Mouse (Mus musculus) testis, adult 2 months (tissue): Measurements from ENCODE around the gene Coro1b. TPM values are rescaled to one million over a fixed set of nuclear protein-coding genes. Genes with fewer than 3 reads are reported as not detected.

Source experiments
- H3K27ac ChIP-seq: fragments of 200-500 bp; 2 replicates; pipeline ENCODE4 v1.5.1; 2012; ENCODE audit warnings: low read depth, low read length; ENCODE audit not compliant: control insufficient read depth, insufficient read depth
- H3K27me3 ChIP-seq: fragments of 200-500 bp; 2 replicates; pipeline ENCODE4 v1.6.1; 2012; ENCODE audit warnings: mild to moderate bottlenecking, low read length, moderate library complexity; ENCODE audit not compliant: control insufficient read depth, insufficient read depth
- H3K36me3 ChIP-seq: fragments of 200-500 bp; 2 replicates; pipeline ENCODE4 v1.6.1; 2012; ENCODE audit warnings: mild to moderate bottlenecking, low read length; ENCODE audit not compliant: control insufficient read depth, insufficient read depth
- H3K4me1 ChIP-seq: fragments of 200-500 bp; 2 replicates; pipeline ENCODE4 v1.6.1; 2012; ENCODE audit warnings: low read length; ENCODE audit not compliant: control insufficient read depth, insufficient read depth
- H3K4me3 ChIP-seq: fragments of 200-500 bp; 2 replicates; pipeline ENCODE4 v1.5.1; 2012; ENCODE audit warnings: low read depth, mild to moderate bottlenecking, low read length, moderate library complexity, mixed read lengths; ENCODE audit not compliant: control insufficient read depth
- CTCF ChIP-seq: fragments of 200-500 bp; IDR thresholded peaks from 2 replicates; pipeline ENCODE4 v1.5.1; 2012; ENCODE audit warnings: low read depth, mild to moderate bottlenecking, inconsistent platforms, low read length, moderate library complexity; ENCODE audit not compliant: control insufficient read depth, insufficient read depth, insufficient replicate concordance
- POLR2A ChIP-seq: fragments of 200-500 bp; IDR thresholded peaks from 2 replicates; pipeline ENCODE4 v1.6.1; 2012; ENCODE audit warnings: low read depth, mild to moderate bottlenecking, inconsistent platforms, low read length, moderate library complexity; ENCODE audit not compliant: control insufficient read depth
- polyA plus RNA-seq: library from polyadenylated mRNA; depleted of rRNA; stranded (reverse); fragments of >200 nt; gene quantifications from 2 replicates; pipeline ENCODE4 v1.2.3, GENCODE M21; 2012

Gene Coro1b
- polyA plus RNA-seq, 1 experiment, result 87.3 TPM

- H3K27me3 ChIP-seq, result no peaks in the 10 kb centered on the region
- no peak overlapping the region for H3K27ac ChIP-seq
- H3K36me3 ChIP-seq, result no peaks in the 10 kb centered on the region
- no peak for TF ChIP-seq POLR2A
- no peak for TF ChIP-seq CTCF
- no peak overlapping the region for H3K4me3 ChIP-seq
- peaks cover 3% of the 10 kb centered on the region; the same call in 1 of the 2 replicates for H3K4me1 ChIP-seq
Observed at GRCm38 (mm10) chr19:4154437-4155222, 6.2 kb downstream of the Coro1b start.

GRCm38 (mm10) chr19:4155223-4156072 lies 7.0 kb downstream of the Coro1b start:
- Histone ChIP-seq H3K4me3 (no peak overlapping the region), H3K36me3 (no peaks in the 10 kb centered on the region), H3K27me3 (no peaks in the 10 kb centered on the region), H3K27ac (no peak overlapping the region), H3K4me1 (no peaks in the 10 kb centered on the region)
- no peak for TF ChIP-seq CTCF
- TF ChIP-seq POLR2A, result no peak

- no peak overlapping the region for H3K4me3 ChIP-seq
- H3K27me3 ChIP-seq, result no peaks in the 10 kb centered on the region
- no peak overlapping the region for H3K27ac ChIP-seq
- TF ChIP-seq POLR2A (no peak), CTCF (no peak)
- H3K36me3 ChIP-seq, result no peaks in the 10 kb centered on the region
- H3K4me1 ChIP-seq, result no peaks in the 10 kb centered on the region
Observed at GRCm38 (mm10) chr19:4156073-4156579, 7.7 kb downstream of the Coro1b start.

GRCm38 (mm10) chr19:4156771-4157170 lies 8.4 kb downstream of the Coro1b start:
- no peaks in the 10 kb centered on the region for H3K4me1 ChIP-seq
- no peaks in the 10 kb centered on the region for H3K27me3 ChIP-seq
- H3K4me3 ChIP-seq, result no peak overlapping the region
- no peak for TF ChIP-seq CTCF
- no peak for TF ChIP-seq POLR2A
- H3K27ac ChIP-seq, result no peak overlapping the region
- no peaks in the 10 kb centered on the region for H3K36me3 ChIP-seq

GRCm38 (mm10) chr19:4159049-4159448 lies 10.6 kb downstream of the Coro1b start:
- no peaks in the 10 kb centered on the region for H3K36me3 ChIP-seq
- no peak overlapping the region for H3K4me3 ChIP-seq
- H3K27ac ChIP-seq, result no peak overlapping the region
- peaks cover 8% of the 10 kb centered on the region for H3K4me1 ChIP-seq
- TF ChIP-seq CTCF (no peak), POLR2A (no peak)
- H3K27me3 ChIP-seq, result no peaks in the 10 kb centered on the region

GRCm38 (mm10) chr19:4162646-4163542 lies 14.5 kb downstream of the Coro1b start, which contains the start of gene Rps6kb2:
TSS of gene Rps6kb2 (minus strand) at chr19:4163354.
- Histone ChIP-seq H3K27ac (peak within 1 kb of the TSS; percentile 33), H3K36me3 (no peaks in the 10 kb centered on the region), H3K4me3 (peak within 1 kb of the TSS; percentile 93), H3K4me1 (peaks cover 8% of the 10 kb centered on the region), H3K27me3 (no peaks in the 10 kb centered on the region)
- 0 out of 2 replicates have a peak, but pooled peaks have one; percentile 6 for TF ChIP-seq CTCF
- peak; percentile 63 for TF ChIP-seq POLR2A

GRCm38 (mm10) chr19:4163543-4163887 lies 15.1 kb downstream of the Coro1b start:
- Histone ChIP-seq H3K27me3 (no peaks in the 10 kb centered on the region), H3K4me3 (peak overlapping the region; percentile 93), H3K4me1 (peaks cover 8% of the 10 kb centered on the region), H3K27ac (peak overlapping the region; percentile 33), H3K36me3 (no peaks in the 10 kb centered on the region)
- TF ChIP-seq CTCF, result no peak
- TF ChIP-seq POLR2A, result no peak
